Mouse (Mus musculus) mouse trophoblast stem cell (cell line): Measurements from ENCODE around the gene Ccdc22.

Experiments used
- in situ Hi-C, 2 experiments: fragments of 300-500 bp; cut with MseI, MboI; formaldehyde crosslinking; loops; 2 replicates in 1 of 2; 3 replicates in 1 of 2; pipeline ENCODE4 v1.15.1; 2025

Ccdc22 gene

GRCm38 (mm10) chrX:7574087-7574884 lies 31.0 kb downstream of the Ccdc22 start, which contains the start of gene Ppp1r3f:
Gene Ppp1r3f (minus strand): TSS chrX:7574283.
- in situ Hi-C loops = no loop called here

- in situ Hi-C loops = no loop called here
Measured at GRCm38 (mm10) chrX:7573176-7574086, 31.9 kb downstream of the Ccdc22 start, which contains the start of gene Foxp3. Gene Foxp3 (plus strand): TSS chrX:7573644.

GRCm38 (mm10) chrX:7572466-7572865 lies 32.9 kb downstream of the Ccdc22 start:
- in situ Hi-C loops = no loop called here

- in situ Hi-C loops = no loop called here
Measured at GRCm38 (mm10) chrX:7571565-7572136, 33.7 kb downstream of the Ccdc22 start.

- in situ Hi-C loops = no loop called here
Measured at GRCm38 (mm10) chrX:7570481-7571175, 34.7 kb downstream of the Ccdc22 start.

GRCm38 (mm10) chrX:7567491-7567890 lies 37.8 kb downstream of the Ccdc22 start:
- in situ Hi-C loops = no loop called here

- in situ Hi-C loops = no loop called here
Measured at GRCm38 (mm10) chrX:7566352-7566751, 39.0 kb downstream of the Ccdc22 start.

- in situ Hi-C loops = no loop called here
Measured at GRCm38 (mm10) chrX:7563076-7563475, 42.2 kb downstream of the Ccdc22 start.

- in situ Hi-C loops = no loop called here
Measured at GRCm38 (mm10) chrX:7553474-7553873, 51.8 kb downstream of the Ccdc22 start.
